Mouse (Mus musculus) layer of hippocampus, postnatal 10 days (tissue): ENCODE data around the gene Fgfr1op2. TPM values are rescaled to one million over a fixed set of nuclear protein-coding genes. Genes with fewer than 3 reads are reported as not detected.

Experiments
- DNase-seq, 2 experiments: peaks; one replicate each; pipeline ENCODE4 v3.0.0; 2021; ENCODE audit warnings: low spot score in 2 of 2
- total RNA-seq, 2 experiments: library from RNA; stranded (reverse); gene quantifications; 2 replicates each; pipeline ENCODE4 v1.2.3; 2021

Gene Fgfr1op2
- total RNA-seq, 2 experiments from 2014 or later = 54.6 to 58.8 TPM

- no peak for DNase-seq
These were observed 63.3 kb downstream of the Fgfr1op2 start for GRCm38 (mm10) chr6:146640068-146640965.

DNA sequence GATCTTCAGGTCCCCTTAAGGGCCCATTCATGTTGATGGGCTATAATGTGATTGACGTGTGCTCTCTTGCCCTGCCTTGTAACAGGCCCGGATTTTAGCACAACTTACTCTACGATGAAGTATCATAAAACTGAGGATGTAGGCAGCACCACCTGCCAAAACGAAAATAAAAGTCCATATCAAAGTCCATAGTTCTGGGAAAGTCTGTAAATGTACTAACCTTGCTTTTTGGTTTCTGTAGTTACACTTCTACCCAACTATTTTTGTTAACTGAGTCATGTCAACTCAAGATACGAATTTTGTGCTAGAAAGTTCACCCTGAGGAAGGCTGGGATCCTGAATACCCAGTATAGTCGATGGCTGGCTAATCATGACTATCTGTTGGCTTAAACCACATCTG is 64.0 kb downstream of the Fgfr1op2 start:
- no peak for DNase-seq

DNA sequence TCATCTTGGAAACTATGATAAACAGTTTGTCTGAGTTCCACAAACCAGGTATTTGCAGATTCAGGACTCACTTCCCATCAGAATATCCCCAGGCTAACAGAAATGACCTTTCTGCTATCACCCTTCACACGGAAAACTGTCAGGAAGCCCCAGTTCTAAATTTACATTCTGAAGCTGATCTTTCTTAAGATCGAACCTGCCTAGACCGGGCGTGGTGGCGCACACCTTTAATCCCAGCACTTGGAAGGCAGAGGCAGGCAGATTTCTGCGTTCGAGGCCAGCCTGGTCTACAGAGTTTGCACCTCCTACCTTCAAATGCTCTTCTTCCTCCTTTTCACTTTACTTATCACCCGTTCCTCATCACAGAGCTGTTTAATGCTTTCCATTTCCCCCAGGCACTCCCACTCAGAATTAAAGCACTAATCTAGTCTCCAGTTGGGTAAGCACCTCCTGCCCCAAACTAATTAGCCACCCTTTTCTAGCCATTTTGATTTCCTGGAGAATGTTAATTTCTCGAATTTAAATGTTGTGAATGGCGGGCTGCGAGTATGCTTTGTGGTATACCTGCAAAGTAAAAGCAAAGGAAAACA is 64.7 kb downstream of the Fgfr1op2 start:
- DNase-seq = no peak

DNA sequence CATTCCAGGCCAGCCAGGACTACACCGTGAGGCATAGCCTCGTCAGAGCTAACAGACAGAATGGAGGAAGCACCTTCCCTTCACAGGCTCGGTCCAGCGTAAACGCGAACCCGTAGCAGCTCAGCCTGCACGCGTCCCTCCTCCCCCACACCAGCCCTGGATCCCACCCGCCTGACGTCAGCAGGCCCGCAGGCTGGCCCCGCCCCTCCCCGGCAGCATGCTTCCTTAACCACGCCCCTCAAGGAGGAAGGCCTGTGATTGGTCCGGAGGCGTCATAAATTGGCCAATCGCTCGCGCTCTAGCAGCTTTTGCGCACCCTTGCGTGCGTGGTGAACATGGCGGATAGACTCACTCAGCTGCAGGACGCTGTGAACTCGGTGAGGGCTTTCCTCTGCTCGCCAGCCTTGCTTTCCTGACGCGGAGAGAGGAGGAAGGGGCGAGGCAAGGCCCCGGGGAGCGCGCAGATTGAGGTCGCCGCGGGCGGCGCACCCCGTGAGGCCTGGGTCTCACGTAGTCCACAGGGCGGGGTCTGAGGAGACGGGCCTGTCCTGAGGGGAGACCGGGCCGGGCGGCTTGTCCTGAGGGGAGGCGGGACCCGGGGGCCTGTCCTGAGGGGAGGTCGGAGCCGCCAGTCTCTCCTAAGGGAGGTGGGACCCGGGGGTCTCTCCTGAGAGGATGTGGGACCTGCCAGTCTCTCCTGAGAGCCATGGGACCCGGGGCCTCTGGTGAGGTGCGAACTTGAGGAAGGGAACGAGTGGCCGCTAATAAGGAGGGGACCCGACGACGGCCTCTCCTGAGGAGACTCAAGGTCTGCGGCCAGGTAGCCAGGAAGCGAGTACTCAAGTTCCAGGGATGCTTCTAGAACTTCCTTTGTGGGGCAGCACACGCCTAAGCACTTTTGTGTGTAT is 65.5 kb downstream of the Fgfr1op2 start, which contains the start of the genes Med21 and Tm7sf3:
Gene Med21, plus strand, starts transcription at position 272 of the 908 bp plus-strand sequence.
Gene Tm7sf3, minus strand, starts transcription at position 549 of the 908 bp plus-strand sequence.
- peak; percentile 98 for DNase-seq

- no peak for DNase-seq
These were observed 66.2 kb downstream of the Fgfr1op2 start for GRCm38 (mm10) chr6:146643184-146643570.

Other genes starting within 250 kb of the Fgfr1op2 start
- 10 to 100 TPM; 27.2 to 28.7 TPM for gene Itpr2, start 75.0 kb upstream of the Fgfr1op2 start, total RNA-seq
- 10 to 100 TPM; 37.6 to 41.0 TPM for gene Ints13, start 632 bp downstream of the Fgfr1op2 start, total RNA-seq
- 10 to 100 TPM; 41.1 to 46.1 TPM for gene Med21, start 65.3 kb downstream of the Fgfr1op2 start, total RNA-seq
- gene Tm7sf3, start 65.6 kb downstream of the Fgfr1op2 start, total RNA-seq = 10 to 100 TPM; 38.8 to 42.2 TPM
- gene Stk38l, start 147.8 kb downstream of the Fgfr1op2 start, total RNA-seq = 10 to 100 TPM; 19.2 to 22.9 TPM
- gene Arntl2, start 218.9 kb downstream of the Fgfr1op2 start, total RNA-seq = 10 to 100 TPM in 1 of 2 experiments, 1 to 10 TPM in 1; 9.8 to 14.1 TPM